Mouse (Mus musculus) hindbrain, embryonic 11.5 days (tissue): ENCODE results near the gene Zfp808. TPM values are rescaled to one million over a fixed set of nuclear protein-coding genes. Genes with fewer than 3 reads are reported as not detected.
"Not testable (repeated sequence)": the region's sequence is repeated elsewhere in the genome, so short reads cannot be mapped to it uniquely, and the experiment has no call there.

Experiments
- ATAC-seq: fragments of 200-750 bp; cut with Nextera tagmentation; 2 replicates; pipeline ENCODE4 v1.8.0; 2017; ENCODE audit warnings: mild to moderate bottlenecking, moderate TSS enrichment, moderate library complexity; ENCODE audit not compliant: low FRiP score
- DNase-seq: peaks from one replicate; pipeline ENCODE4 v3.0.0-alpha.2; 2015; ENCODE audit warnings: low spot score
- H3K27ac ChIP-seq: fragments of 300-500 bp; sonication (generic); 2 replicates; pipeline ENCODE4 v1.5.1; 2014; ENCODE audit warnings: mild to moderate bottlenecking, low read depth, low read length
- H3K27me3 ChIP-seq: fragments of 300-500 bp; sonication (generic); 2 replicates; pipeline ENCODE4 v1.6.1; 2014; ENCODE audit warnings: mild to moderate bottlenecking, low read length, moderate library complexity, mixed read lengths; ENCODE audit not compliant: control insufficient read depth, insufficient read depth
- H3K36me3 ChIP-seq: fragments of 300-500 bp; sonication (generic); 2 replicates; pipeline ENCODE4 v1.6.1; 2014; ENCODE audit warnings: mild to moderate bottlenecking, low read length, moderate library complexity, mixed read lengths; ENCODE audit not compliant: control insufficient read depth, insufficient read depth
- H3K4me1 ChIP-seq: fragments of 300-500 bp; sonication (generic); replicated peaks from 2 replicates; pipeline ENCODE4 v1.6.1; 2014; ENCODE audit warnings: low read length, mixed read lengths; ENCODE audit not compliant: control insufficient read depth, insufficient read depth
- H3K4me2 ChIP-seq: fragments of 300-500 bp; sonication (generic); replicated peaks from 2 replicates; pipeline ENCODE4 v1.6.1; 2014; ENCODE audit warnings: mild to moderate bottlenecking, low read depth, low read length
- H3K4me3 ChIP-seq: fragments of 300-500 bp; sonication (generic); 2 replicates; pipeline ENCODE4 v1.5.1; 2014; ENCODE audit warnings: low read depth, low read length
- H3K9ac ChIP-seq: fragments of 300-500 bp; sonication (generic); 2 replicates; pipeline ENCODE4 v1.6.1; 2014; ENCODE audit warnings: low read depth, low read length
- H3K9me3 ChIP-seq: fragments of 300-500 bp; sonication (generic); 2 replicates; pipeline ENCODE4 v1.6.1; 2016; ENCODE audit warnings: low read length; ENCODE audit not compliant: control insufficient read depth
- WGBS: fragments of 180-500 bp; shearing (Covaris S2); extraction: QIAGEN DNeasy Blood & Tissue Kit; methylation state at CpG from one replicate; pipeline ENCODE4 v1.1.7; 2014; 5-methylcytosine and 5-hydroxymethylcytosine counted together
- polyA plus RNA-seq: library from polyadenylated mRNA; unstranded; fragments of >200 nt; fragmentation: Nextera tagmentation; extraction: Ambion mirVana; gene quantifications from 2 replicates; pipeline ENCODE4 v1.2.1, GENCODE M21; 2014

The Zfp808 gene
- polyA plus RNA-seq, result 11.3 and 11.8 TPM in 2 replicates

- H3K4me2 ChIP-seq, result peak within 1 kb of the TSS; percentile 29
- H3K27ac ChIP-seq, H3K9me3 ChIP-seq, H3K4me1 ChIP-seq, H3K27me3 ChIP-seq, H3K36me3 ChIP-seq: not testable (repeated sequence)
- WGBS, result 6% methylated on average over 19 of the region's 21 CpGs
- ATAC-seq, result peak; percentile 93
- DNase-seq, result peak; percentile 49
- H3K9ac ChIP-seq, result peak within 1 kb of the TSS; percentile 54
- peak within 1 kb of the TSS; percentile 51 for H3K4me3 ChIP-seq
Measured at GRCm38 (mm10) chr13:62129432-62130171, at the start of gene Zfp808. Gene Zfp808, plus strand, starts transcription at chr13:62129886.

GRCm38 (mm10) chr13:62098786-62099185 is 30.9 kb upstream of the Zfp808 start:
- not testable (repeated sequence) for H3K4me1 ChIP-seq, H3K9me3 ChIP-seq, ATAC-seq, H3K27me3 ChIP-seq, H3K9ac ChIP-seq, H3K27ac ChIP-seq, H3K4me2 ChIP-seq, H3K4me3 ChIP-seq, H3K36me3 ChIP-seq, DNase-seq
- WGBS, result 86% methylated on average over 4 of the region's 4 CpGs

DNA sequence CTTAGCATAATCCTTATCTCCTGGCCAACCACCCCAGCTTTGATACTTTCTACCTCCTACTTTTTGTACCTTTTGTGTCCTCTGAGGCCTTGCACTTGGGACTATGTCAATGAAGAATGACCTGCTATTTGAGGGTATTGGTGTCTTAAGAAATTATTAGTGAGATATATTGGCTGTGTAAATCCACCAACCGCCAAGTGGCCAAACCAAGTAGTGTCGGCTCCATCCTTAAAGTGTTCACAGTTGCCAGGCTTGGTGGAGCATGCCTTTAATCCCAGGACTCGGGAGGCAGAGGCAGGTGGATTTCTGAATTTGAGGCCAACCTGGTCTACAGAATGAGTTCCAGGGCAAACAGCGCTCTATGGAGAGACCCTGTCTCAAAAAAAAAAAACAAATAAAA is 30.2 kb upstream of the Zfp808 start:
- H3K36me3 ChIP-seq, ATAC-seq, H3K27me3 ChIP-seq, H3K9ac ChIP-seq, H3K4me1 ChIP-seq, H3K9me3 ChIP-seq, DNase-seq, H3K4me3 ChIP-seq, H3K27ac ChIP-seq, H3K4me2 ChIP-seq: not testable (repeated sequence)
- WGBS, result 89% methylated on average over 4 of the region's 4 CpGs

DNA sequence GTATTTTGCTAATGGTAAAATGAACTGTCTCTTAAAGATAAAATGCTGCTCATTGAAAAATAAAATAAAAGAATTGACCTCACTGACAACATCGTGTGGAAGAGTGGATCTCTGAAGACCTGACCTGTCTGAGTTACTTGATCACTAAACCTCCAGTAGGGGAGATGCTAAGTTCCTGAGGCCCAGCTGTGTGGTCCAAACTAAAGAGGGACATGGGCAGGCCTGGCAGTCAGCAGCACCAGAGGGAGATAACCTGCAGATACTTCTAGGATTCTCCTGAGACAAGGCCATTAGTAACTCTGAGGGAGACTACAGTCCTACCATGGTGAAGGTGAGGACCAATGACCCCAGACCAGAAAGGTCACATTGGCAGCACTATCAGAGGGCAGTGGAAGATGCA is 27.3 kb upstream of the Zfp808 start:
- H3K4me2 ChIP-seq, H3K36me3 ChIP-seq, H3K9me3 ChIP-seq, ATAC-seq, H3K27me3 ChIP-seq, DNase-seq, H3K4me1 ChIP-seq, H3K27ac ChIP-seq, H3K4me3 ChIP-seq, H3K9ac ChIP-seq: not testable (repeated sequence)
- WGBS, result 79% methylated on average over 1 of the region's 1 CpGs

GRCm38 (mm10) chr13:62115861-62116260 is 13.8 kb upstream of the Zfp808 start:
- not testable (repeated sequence) for H3K27ac ChIP-seq, H3K4me2 ChIP-seq, H3K27me3 ChIP-seq, H3K36me3 ChIP-seq, H3K4me3 ChIP-seq, H3K9me3 ChIP-seq, H3K4me1 ChIP-seq, ATAC-seq, H3K9ac ChIP-seq, DNase-seq
- WGBS, result 24% methylated on average over 2 of the region's 2 CpGs

- not testable (repeated sequence) for H3K9ac ChIP-seq, H3K4me3 ChIP-seq, H3K9me3 ChIP-seq, H3K27ac ChIP-seq, ATAC-seq, H3K4me1 ChIP-seq, H3K4me2 ChIP-seq, DNase-seq, H3K36me3 ChIP-seq, H3K27me3 ChIP-seq
- 63% methylated on average over 1 of the region's 1 CpGs for WGBS
Measured at GRCm38 (mm10) chr13:62121578-62121977, 8.1 kb upstream of the Zfp808 start.

DNA sequence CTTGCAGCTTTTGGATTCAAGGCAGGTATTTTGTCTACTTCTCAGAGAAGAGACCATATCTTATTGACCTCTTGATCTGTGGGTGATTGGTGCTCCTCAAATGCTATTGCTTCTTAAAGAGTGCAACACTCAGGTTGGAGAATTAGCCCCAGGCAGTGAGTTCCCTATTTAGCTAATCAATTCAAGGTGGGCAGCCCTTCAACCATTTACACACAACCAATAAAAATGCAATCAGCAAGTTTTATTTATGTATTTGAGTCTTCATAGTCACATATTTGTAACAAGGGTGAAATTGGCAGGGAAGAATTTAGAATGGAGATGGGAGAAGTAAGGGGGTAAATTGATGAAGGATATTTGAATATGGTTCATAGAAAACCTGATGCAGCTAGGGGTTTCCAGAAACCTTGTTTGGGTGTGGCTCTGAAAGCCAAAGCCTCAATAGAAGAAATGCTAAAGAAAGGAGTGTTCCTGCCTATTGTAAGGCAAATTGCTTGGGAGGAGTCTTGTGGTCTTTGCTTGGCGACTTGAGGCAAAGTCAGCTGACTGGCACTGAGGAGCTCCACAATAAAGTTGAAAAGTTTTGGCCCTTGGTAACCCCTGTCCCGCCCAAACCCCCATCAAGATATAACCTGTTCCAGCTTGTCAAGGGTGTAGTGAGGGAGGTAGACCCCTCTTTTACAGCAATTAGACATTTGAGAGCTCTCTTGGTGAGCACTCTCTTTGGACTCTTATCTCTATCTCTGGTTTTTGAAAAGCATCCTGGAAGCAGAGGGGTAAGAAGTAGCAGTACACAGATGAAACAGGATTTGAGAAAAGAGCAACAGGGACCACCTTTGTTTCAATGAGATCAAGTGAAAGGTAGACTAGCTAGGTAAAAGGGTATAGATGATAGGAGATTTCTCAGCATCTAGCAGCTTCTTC is 52.4 kb downstream of the Zfp808 start:
- H3K4me2 ChIP-seq, H3K4me1 ChIP-seq, H3K9me3 ChIP-seq, H3K4me3 ChIP-seq, DNase-seq, H3K27ac ChIP-seq, ATAC-seq, H3K9ac ChIP-seq, H3K27me3 ChIP-seq, H3K36me3 ChIP-seq: not testable (repeated sequence)
- 71% methylated on average over 2 of the region's 2 CpGs for WGBS

GRCm38 (mm10) chr13:62245264-62245663 is 115.6 kb downstream of the Zfp808 start:
- H3K27ac ChIP-seq, result no peak overlapping the region
- DNase-seq, result no peak
- no peak overlapping the region for H3K9ac ChIP-seq
- H3K4me3 ChIP-seq, result no peak overlapping the region
- no peaks in the 10 kb centered on the region for H3K4me1 ChIP-seq
- no peak overlapping the region for H3K4me2 ChIP-seq
- no peak for ATAC-seq
- H3K36me3 ChIP-seq, result no peaks in the 10 kb centered on the region
- no peaks in the 10 kb centered on the region for H3K9me3 ChIP-seq
- no peaks in the 10 kb centered on the region for H3K27me3 ChIP-seq
- 55% methylated on average over 3 of the region's 3 CpGs for WGBS
